Mouse (Mus musculus) small intestine, adult 2 months (tissue): ENCODE measurements around the gene Aspa. TPM values are rescaled to one million over a fixed set of nuclear protein-coding genes. Genes with fewer than 3 reads are reported as not detected.
A peak's percentile ranks its signal among the peaks of the same experiment; 100 is the strongest.
"Not testable (repeated sequence)": the region's sequence is repeated elsewhere in the genome, so short reads cannot be mapped to it uniquely, and the experiment has no call there.

ENCODE experiments used
- H3K27ac ChIP-seq: fragments of 200-500 bp; 2 replicates; pipeline ENCODE4 v1.5.1; 2012; ENCODE audit warnings: low read depth, low read length, control low read depth, inconsistent platforms; ENCODE audit not compliant: insufficient read depth
- H3K27me3 ChIP-seq: fragments of 200-500 bp; 2 replicates; pipeline ENCODE4 v1.6.1; 2012; ENCODE audit warnings: mild to moderate bottlenecking, moderate library complexity, low read length, inconsistent platforms; ENCODE audit not compliant: control insufficient read depth, insufficient read depth
- H3K36me3 ChIP-seq: fragments of 200-500 bp; 2 replicates; pipeline ENCODE4 v1.6.1; 2012; ENCODE audit warnings: mild to moderate bottlenecking, low read length, control low read depth, inconsistent platforms; ENCODE audit not compliant: control insufficient read depth, insufficient read depth
- H3K4me1 ChIP-seq: fragments of 200-500 bp; 2 replicates; pipeline ENCODE4 v1.6.1; 2012; ENCODE audit warnings: low read length, inconsistent platforms, mixed read lengths; ENCODE audit not compliant: control insufficient read depth, insufficient read depth, insufficient read length
- H3K4me3 ChIP-seq: fragments of 200-500 bp; 2 replicates; pipeline ENCODE4 v1.5.1; 2012; ENCODE audit warnings: low read depth, mild to moderate bottlenecking, control low read depth, inconsistent platforms, low read length, moderate library complexity
- CTCF ChIP-seq: fragments of 200-500 bp; IDR thresholded peaks from 2 replicates; pipeline ENCODE4 v1.5.1; 2012; ENCODE audit warnings: low read depth, mild to moderate bottlenecking, control low read depth, inconsistent platforms, low read length, moderate library complexity, mixed read lengths; ENCODE audit not compliant: insufficient replicate concordance, insufficient read length; ENCODE audit errors: extremely low read depth
- POLR2A ChIP-seq: fragments of 200-500 bp; IDR thresholded peaks from 2 replicates; pipeline ENCODE4 v1.6.1; 2012; ENCODE audit warnings: low read depth, mild to moderate bottlenecking, control low read depth, inconsistent platforms, low read length, moderate library complexity
- WGBS: fragments of 180-500 bp; shearing (Covaris S2); methylation state at CpG from one replicate; pipeline ENCODE4 v1.1.7; 2018; 5-methylcytosine and 5-hydroxymethylcytosine counted together
- polyA plus RNA-seq: library from polyadenylated mRNA; depleted of rRNA; stranded (reverse); fragments of >200 nt; gene quantifications from 2 replicates; pipeline ENCODE4 v1.2.3, GENCODE M21; 2012

Gene Aspa
- polyA plus RNA-seq, 1 experiment = 9.3 TPM

DNA sequence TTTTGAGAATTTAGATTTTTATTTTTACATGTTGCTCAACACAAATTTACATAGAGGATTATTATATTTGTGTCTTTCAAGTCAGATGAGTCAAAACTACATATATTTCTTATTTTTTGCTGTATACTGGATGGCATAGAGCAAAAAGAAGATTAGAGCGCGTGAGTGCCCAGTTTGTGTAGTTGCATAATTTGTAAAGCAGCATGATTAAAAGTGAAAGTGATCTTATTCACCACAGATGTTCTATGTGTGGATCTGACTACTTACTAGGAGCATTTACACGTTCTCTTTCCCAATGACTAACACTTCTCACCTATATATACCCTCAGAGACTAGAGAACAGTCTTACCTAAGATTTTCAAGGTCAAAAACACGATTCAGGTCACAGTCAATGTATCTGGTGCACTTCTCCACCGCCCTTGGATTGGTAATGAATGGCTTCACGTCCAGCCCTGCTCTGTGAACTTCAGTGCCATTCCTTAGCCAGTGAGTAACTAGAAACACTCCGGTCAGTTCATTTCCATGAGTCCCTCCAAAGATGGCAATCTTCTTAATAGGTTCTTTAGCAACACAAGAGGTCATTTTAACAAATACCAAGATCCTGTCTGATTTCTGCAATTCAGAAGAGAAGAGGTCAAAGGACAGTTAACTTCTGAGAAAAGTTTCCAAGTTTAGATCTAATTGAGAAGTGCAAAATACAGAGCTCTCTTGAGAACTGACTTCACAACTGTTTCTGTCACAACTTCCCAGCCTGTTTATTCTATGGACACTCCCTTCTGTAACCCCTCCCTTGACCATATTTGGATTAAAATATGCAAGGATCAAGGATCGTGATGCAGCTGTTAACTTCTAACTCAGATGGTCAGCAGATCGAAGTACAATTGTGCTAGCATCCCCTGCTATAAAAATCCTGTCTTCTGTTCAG, 5.2 kb downstream of the Aspa start:
- WGBS = 26% methylated on average over 9 of the region's 9 CpGs
- H3K36me3 ChIP-seq = peaks cover 14% of the 10 kb centered on the region
- H3K4me3 ChIP-seq = peak overlapping the region; percentile 43; the same call in 1 of the 2 replicates
- peaks cover 9% of the 10 kb centered on the region; the same call in 1 of the 2 replicates for H3K4me1 ChIP-seq
- TF ChIP-seq CTCF (no peak), POLR2A (no peak)
- peak overlapping the region; percentile 99 for H3K27ac ChIP-seq
- no peaks in the 10 kb centered on the region for H3K27me3 ChIP-seq

DNA sequence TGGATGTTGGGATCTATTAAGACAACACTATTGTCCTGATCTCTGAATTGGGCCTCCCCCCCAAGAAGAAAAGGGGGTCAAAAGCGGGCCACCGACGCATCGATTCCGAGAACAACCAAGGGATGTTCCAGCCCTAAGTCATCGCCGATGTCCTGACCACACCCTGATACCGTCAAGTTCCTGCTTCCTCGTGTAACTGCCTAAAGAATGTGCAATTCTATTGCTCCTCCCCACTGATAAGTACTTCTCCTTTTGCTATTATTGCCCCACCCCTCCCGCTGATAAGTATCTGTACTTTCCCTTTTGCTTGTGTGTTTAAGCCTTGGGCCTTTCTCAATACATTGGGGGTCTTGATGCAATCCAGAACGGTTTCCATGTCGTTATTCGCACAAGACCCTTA, 8.3 kb downstream of the Aspa start:
- peak overlapping the region; percentile 20; the same call in 1 of the 2 replicates for H3K4me3 ChIP-seq
- not testable (repeated sequence) for H3K27me3 ChIP-seq, H3K4me1 ChIP-seq
- peak overlapping the region; percentile 53 for H3K27ac ChIP-seq
- peaks cover 18% of the 10 kb centered on the region for H3K36me3 ChIP-seq
- WGBS = 74% methylated on average over 13 of the region's 13 CpGs

DNA sequence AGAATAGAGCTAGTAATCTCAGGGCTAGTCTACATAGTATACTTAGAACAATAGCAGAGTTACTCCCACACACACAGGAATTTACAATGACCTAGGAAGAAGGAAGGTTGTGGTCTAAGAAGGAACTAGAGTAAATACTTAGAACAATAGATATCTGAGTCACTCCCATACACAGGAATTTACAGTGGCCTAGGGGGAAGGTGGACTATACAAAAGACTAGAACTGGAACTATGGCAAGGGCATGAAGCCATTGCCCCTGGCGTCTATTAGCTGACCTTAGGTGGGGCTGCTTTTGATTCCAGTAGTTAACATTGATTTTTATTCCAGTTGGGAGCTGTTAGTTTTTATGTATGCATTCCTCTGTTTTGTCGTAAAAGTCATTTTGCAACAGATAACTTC, 10.8 kb downstream of the Aspa start:
- not testable (repeated sequence) for H3K27ac ChIP-seq, H3K4me3 ChIP-seq, H3K4me1 ChIP-seq, H3K27me3 ChIP-seq
- WGBS = 48% methylated on average over 2 of the region's 2 CpGs
- peaks cover 21% of the 10 kb centered on the region for H3K36me3 ChIP-seq

DNA sequence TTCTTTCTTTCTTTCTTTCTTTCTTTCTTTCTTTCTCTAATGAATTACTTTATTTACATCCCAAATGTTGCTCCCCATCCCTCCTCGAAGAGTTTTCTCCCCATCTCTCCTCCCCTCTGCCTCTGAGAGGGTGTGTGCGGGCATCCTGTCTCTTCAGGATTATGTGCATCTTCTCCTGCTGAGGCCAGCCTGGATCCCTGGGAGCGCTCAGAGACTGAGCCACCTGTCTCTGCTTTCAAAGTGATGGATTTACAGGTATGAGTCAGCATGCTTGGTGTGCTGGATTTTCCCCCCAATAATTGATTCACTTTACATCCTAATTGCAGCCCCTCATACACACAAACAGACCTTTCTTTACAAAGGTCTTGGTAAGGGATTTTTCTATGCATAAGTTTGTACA, 13.4 kb downstream of the Aspa start:
- no peak for TF ChIP-seq CTCF
- TF ChIP-seq POLR2A = no peak
- H3K36me3 ChIP-seq = peaks cover 25% of the 10 kb centered on the region
- H3K27me3 ChIP-seq = no peaks in the 10 kb centered on the region
- WGBS = 48% methylated on average over 3 of the region's 3 CpGs
- no peak overlapping the region for H3K4me3 ChIP-seq
- no peak overlapping the region for H3K27ac ChIP-seq
- H3K4me1 ChIP-seq = peaks cover 4% of the 10 kb centered on the region; the same call in 1 of the 2 replicates

DNA sequence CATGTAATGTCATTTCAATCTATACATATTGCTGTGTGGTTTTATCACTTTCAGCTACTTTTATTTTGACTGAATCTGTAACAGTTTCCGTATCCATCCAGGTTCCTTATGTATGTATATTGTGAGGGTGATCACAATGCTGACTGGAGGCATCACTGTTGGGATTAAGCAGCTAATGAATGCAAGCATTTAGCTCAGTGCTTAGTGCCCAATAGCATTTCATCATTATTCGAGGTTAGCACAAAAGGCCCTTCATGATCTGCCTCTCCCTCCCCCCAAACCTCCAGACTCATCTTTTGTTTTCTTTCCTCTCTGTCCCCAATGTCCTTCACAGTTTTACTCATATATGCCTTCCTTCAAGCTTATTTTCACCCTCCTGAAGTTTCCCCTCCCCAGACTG, 26.3 kb downstream of the Aspa start:
- Histone ChIP-seq H3K4me3 (no peak overlapping the region), H3K27ac (no peak overlapping the region), H3K27me3 (no peaks in the 10 kb centered on the region), H3K4me1 (no peaks in the 10 kb centered on the region), H3K36me3 (peaks cover 30% of the 10 kb centered on the region)
- no peak for TF ChIP-seq CTCF
- no peak for TF ChIP-seq POLR2A
- WGBS = 61% methylated on average over 2 of the region's 2 CpGs

DNA sequence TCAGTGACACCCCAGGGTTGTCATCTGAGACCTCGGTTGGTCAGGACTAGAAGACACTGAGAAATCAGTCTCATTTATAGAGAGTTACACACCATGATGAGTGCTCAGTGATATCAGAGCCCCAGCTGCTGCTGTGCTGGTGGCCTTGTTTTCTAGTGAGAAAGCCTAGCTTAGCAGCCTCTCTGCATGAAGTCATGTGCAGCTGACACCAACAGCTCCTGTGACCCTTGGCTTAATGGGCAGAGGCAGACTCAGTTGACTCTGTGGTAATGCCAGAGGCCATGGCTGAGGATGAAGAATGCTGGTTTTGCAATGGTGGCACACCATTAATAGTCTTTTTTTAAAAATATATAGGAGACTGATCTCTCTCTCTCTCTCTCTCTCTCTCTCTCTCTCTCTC, 39.8 kb downstream of the Aspa start:
- no peaks in the 10 kb centered on the region for H3K27me3 ChIP-seq
- no peak overlapping the region for H3K27ac ChIP-seq
- TF ChIP-seq CTCF (no peak), POLR2A (no peak)
- 86% methylated on average over 1 of the region's 1 CpGs for WGBS
- H3K4me3 ChIP-seq = no peak overlapping the region
- H3K36me3 ChIP-seq = no peaks in the 10 kb centered on the region
- H3K4me1 ChIP-seq = peaks cover 8% of the 10 kb centered on the region; the same call in 1 of the 2 replicates

DNA sequence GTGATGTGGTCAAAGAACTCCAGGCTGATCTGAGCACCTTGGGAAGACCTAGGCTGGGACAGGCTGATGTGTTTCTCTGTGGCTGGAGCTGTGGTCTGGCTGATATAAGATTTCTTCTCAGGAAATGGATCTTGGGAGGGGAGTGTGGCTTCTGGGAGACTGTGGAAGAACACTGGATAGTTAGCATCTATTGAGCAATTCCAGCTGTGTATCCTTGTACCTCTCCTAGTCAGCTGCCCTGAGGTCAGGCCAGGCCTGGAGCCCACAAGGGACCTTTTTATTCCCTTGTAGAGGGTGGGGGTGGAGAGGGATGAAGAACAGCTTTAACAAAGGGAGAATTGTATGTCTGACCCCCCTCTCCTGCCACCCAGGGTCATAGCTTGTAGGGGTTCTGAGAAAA, 45.0 kb downstream of the Aspa start:
- peaks cover 13% of the 10 kb centered on the region; the same call in 1 of the 2 replicates for H3K4me1 ChIP-seq
- H3K4me3 ChIP-seq = no peak overlapping the region
- no peaks in the 10 kb centered on the region for H3K36me3 ChIP-seq
- TF ChIP-seq POLR2A (no peak), CTCF (no peak)
- H3K27ac ChIP-seq = no peak overlapping the region
- no peaks in the 10 kb centered on the region for H3K27me3 ChIP-seq
